Comparison of ENCODE assay signal across 7 mouse cellular contexts in the genomic region with DNA sequence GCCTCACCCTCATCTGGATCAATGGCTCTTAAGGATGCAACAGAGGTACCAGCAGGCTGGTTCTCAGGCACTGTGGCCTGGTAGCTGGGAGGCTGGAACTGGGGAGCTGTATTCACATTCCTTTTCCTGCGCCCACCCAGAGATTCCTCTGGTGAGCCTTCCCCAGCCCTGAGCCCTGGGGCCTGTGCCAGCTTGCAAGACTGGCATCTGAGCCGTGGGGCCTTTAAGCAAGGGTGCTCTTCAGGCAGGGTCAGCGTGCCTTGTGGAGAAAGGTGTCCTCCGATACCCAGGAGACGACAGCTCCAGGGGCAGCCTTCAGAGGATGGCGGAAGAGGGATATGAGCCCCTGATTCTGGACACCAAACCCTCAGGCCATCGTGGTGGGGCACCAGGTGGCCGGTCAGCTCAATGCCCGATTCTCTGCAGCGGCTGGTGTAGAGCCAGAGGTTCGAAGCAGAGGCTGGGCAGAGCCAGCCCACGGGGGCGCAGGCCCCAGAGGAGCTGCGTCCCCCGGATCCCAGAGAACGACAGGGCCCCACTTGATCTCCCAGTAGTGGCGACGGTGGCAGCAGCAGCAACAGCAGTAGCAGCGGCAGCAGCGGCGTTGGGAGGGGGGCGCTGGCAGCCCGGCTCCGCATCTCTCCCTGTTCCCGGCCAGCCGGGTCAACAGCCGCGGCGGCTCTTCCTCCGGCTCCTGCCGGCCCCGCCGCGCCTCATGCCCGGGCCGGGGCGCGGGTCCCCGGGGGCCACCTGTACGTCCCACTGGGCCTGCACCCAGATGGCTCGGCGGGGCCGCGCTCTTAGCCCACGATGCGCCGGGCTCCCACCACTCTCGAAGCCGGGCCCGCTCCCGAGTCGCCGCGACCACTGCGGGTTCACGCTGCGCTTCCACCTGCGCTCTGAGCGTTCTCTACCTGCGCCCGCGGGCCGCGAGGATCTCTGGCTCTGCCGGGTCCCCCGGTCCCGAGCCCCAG. TPM values are rescaled to one million over a fixed set of nuclear protein-coding genes. Genes with fewer than 3 reads are reported as not detected.
DNase-seq lines count a peak whose midpoint lies in the region; ATAC-seq and TF ChIP-seq lines count a peak whose summit lies in the region.

Celsr2 (minus strand) TSS at position 696 of the 974 bp plus-strand sequence.

- peaks cover 28% of the 10 kb centered on the region for H3K4me1 ChIP-seq in forebrain, postnatal 0 days (ENCODE audit: insufficient read depth)
- H3K4me1 ChIP-seq in stomach, embryonic 16.5 days (ENCODE audit: control insufficient read depth, insufficient read depth, low read length): peaks cover 28% of the 10 kb centered on the region

- peak within 1 kb of the TSS; percentile 91 for H3K4me2 ChIP-seq in forebrain, postnatal 0 days (ENCODE audit: low read depth)
- H3K4me2 ChIP-seq in stomach, embryonic 16.5 days (ENCODE audit: low read depth, low read length): peak within 1 kb of the TSS; percentile 98

- 7% methylated on average over 57 of the region's 67 CpGs for WGBS in forebrain, postnatal 0 days
- WGBS in stomach, embryonic 16.5 days: 6% methylated on average over 67 of the region's 67 CpGs

- DNase-seq in right cerebral cortex, adult 18-20 months: peak; percentile 57
- DNase-seq in right cerebral cortex, postnatal 14 days: no peak
- peak; percentile 68 for DNase-seq in brain, embryonic 14.5 days (ENCODE audit: low read depth)
- peak; percentile 68 for DNase-seq in forebrain, postnatal 0 days
- peak; percentile 55 for DNase-seq in kidney, postnatal 14 days
- DNase-seq in lung, postnatal 10 days: peak; percentile 32

- no peak for TF ChIP-seq CTCF in brain, embryonic 14.5 days (IDR thresholded peaks at IDR 0.05; ENCODE audit: borderline replicate concordance, extremely low read depth, insufficient read depth, insufficient read length)
- TF ChIP-seq CTCF in forebrain, postnatal 0 days (IDR thresholded peaks at IDR 0.05; ENCODE audit: low read depth): no peak

- peak within 1 kb of the TSS; percentile 79 for H3K4me3 ChIP-seq in forebrain, postnatal 0 days (ENCODE audit: low read depth, low read length)
- peak within 1 kb of the TSS; percentile 79 for H3K4me3 ChIP-seq in stomach, embryonic 16.5 days (replicated peaks; ENCODE audit: low read length)

- peaks cover 22% of the 10 kb centered on the region for H3K36me3 ChIP-seq in forebrain, postnatal 0 days (ENCODE audit: insufficient read depth)
- peaks cover 23% of the 10 kb centered on the region for H3K36me3 ChIP-seq in stomach, embryonic 16.5 days (ENCODE audit: control insufficient read depth, insufficient read depth, low read length)

- no peaks in the 10 kb centered on the region for H3K27me3 ChIP-seq in forebrain, postnatal 0 days (ENCODE audit: insufficient read depth, low read length)
- H3K27me3 ChIP-seq in stomach, embryonic 16.5 days (ENCODE audit: control insufficient read depth, insufficient read depth, low read length): peaks cover 8% of the 10 kb centered on the region; the same call in 1 of the 2 replicates

- no peak for TF ChIP-seq POLR2A in brain, embryonic 14.5 days (IDR thresholded peaks at IDR 0.05; ENCODE audit: borderline replicate concordance, extremely low read depth, insufficient read depth, insufficient read length, poor library complexity, severe bottlenecking)

- 0 out of 2 replicates have a peak, but pooled peaks cover 6% of the 10 kb centered on the region for H3K9me3 ChIP-seq in forebrain, postnatal 0 days (ENCODE audit: low read length)
- H3K9me3 ChIP-seq in stomach, embryonic 16.5 days (replicated peaks; ENCODE audit: control insufficient read depth, low read length): peaks cover 15% of the 10 kb centered on the region

- H3K9ac ChIP-seq in forebrain, postnatal 0 days: peak within 1 kb of the TSS; percentile 93
- peak within 1 kb of the TSS; percentile 89 for H3K9ac ChIP-seq in stomach, embryonic 16.5 days (ENCODE audit: low read length)

- peak; percentile 57 for ATAC-seq in forebrain, postnatal 0 days
- ATAC-seq in stomach, embryonic 16.5 days (ENCODE audit: insufficient read depth, low FRiP score): peak; percentile 12; the same call in 1 of the 2 replicates

- peak within 1 kb of the TSS; percentile 93 for H3K27ac ChIP-seq in forebrain, postnatal 0 days (ENCODE audit: low read depth, low read length)
- H3K27ac ChIP-seq in stomach, embryonic 16.5 days (ENCODE audit: low read length): peak within 1 kb of the TSS; percentile 63

RNA-seq across cellular contexts. Expression of gene Celsr2, which starts in this region (rescaled TPM):
- polyA plus RNA-seq in brain, embryonic 14.5 days (2012; rRNA removed): 64.9 and 101 TPM in 2 replicates
- 39.0 and 51.4 TPM in 2 replicates for total RNA-seq in forebrain, postnatal 0 days (2014; rRNA removed)
- polyA plus RNA-seq in forebrain, postnatal 0 days (2015; fragmentation: Nextera tagmentation; extraction: Ambion mirVana): 14.4 and 24.5 TPM in 2 replicates
- 14.4 and 17.4 TPM in 2 replicates for polyA plus RNA-seq in stomach, embryonic 16.5 days (2015; fragmentation: Nextera tagmentation; extraction: Ambion mirVana)
